Mouse (Mus musculus): ENCODE measurements around the gene Osbpl8.

DNA sequence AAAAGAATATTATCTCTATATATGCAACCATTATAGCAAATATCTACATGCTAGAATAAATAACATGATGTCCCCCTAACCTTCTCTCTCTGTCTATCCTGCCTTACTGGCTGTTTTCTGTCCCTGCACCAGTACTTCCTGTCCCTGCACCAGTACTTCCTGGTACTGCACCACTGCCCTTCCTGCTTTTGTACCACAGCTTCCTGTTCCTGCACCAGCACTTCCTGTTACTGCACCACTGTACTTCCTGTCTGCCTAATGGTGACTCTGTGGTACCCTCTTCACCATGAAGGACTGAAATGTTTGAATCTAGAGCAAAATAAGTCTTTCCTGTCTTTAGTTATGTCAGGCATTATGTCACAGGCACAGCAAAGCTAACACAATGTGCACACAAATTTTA lies 156.0 kb downstream of the Osbpl8 start:
- no peak for TF ChIP-seq CTCF (IDR thresholded peaks at IDR 0.05)
- no peak for TF ChIP-seq POLR2A (IDR thresholded peaks at IDR 0.05; ENCODE audit: insufficient read depth, low read depth, low read length)

All from heart, adult 2 months (tissue).